Mouse (Mus musculus): ENCODE results near the gene Atp1b1.

DNA sequence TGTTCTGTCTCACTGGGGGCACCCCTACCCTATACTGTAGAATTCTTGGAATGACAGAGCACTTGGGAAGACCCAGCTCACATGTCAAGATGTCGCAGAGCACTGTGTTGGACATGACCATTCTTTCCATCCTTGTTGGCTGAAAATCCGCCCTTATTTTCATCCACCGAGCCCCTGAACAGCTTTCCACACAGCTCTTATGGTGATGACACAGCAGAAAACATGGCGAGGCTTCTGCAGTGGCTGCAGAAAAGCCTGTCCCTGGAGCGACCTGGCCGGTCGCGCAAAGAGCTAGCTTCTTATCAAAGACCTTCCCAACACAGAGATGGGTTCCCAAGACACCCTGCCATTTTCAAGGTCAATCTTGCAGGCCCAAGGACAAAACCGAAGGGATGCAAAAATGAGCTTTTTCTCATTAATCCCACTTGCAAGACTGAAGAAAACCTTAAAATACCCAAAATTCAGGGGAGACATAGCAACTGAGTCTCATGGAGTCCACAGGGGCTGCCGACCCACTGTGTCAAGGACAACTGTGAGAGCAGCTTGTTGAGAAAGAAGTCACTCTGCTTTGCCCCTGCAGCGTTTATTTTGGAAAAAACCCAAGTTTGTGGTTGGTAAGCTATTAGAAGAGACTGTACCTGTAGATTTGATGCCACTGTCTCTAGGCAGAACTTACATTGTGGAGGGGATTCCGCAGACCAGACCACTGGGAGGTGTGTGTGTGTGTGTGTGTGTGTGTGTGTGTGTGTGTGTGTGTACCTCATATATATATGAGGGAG is 1.2 kb upstream of the Atp1b1 start:
- TF ChIP-seq CTCF (conservative IDR thresholded peaks at IDR 0.05; ENCODE audit: insufficient read depth, insufficient read length, low read depth, low read length) (no peak), POLR2A (IDR thresholded peaks at IDR 0.05; ENCODE audit: low read depth, low read length) (no peak)

Data from kidney, adult 2 months (tissue).